Mouse (Mus musculus) ovary, adult 18-20 months (tissue): ENCODE data around the gene Tstd2.

ENCODE experiments used
- DNase-seq: peaks from one replicate; pipeline ENCODE4 v3.0.0; 2022; ENCODE audit warnings: low spot score, mixed read lengths

The Tstd2 gene

GRCm38 (mm10) chr4:46119514-46120094 is 18.9 kb downstream of the Tstd2 start:
- DNase-seq = no peak

- no peak for DNase-seq
These were observed 21.0 kb downstream of the Tstd2 start for GRCm38 (mm10) chr4:46117536-46117935.

DNA sequence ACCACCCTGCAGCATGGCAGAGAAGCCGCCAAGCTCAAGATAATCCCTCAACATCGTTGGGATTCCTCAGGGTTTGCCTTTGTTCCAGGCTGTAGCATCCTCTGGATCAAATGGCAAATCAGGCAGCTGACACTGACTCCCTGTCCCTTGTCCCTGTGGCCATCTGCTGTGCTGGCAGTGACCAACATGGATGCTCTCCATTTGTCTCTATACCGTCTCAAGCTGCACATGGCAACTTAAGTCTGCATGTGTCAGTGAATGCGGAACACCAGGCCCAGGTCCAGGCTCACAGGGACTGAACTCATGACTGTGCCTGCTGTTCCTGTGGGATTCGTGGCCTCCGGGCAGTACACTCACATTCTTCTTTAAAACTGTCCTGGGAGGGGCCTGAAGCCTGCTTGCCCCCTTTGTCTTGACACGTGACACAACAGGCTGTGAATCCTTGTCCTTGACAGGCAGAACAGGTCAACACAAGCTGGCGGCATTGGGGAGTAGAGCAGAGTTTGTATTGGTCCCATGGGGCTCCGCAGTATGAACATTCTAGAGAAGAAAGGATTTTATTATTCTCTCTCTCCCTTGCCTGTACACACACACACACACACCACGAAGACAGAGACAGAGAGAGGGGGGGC is 21.8 kb downstream of the Tstd2 start:
- DNase-seq = no peak

- DNase-seq = no peak
These were observed 23.2 kb downstream of the Tstd2 start for GRCm38 (mm10) chr4:46115308-46115707.

DNA sequence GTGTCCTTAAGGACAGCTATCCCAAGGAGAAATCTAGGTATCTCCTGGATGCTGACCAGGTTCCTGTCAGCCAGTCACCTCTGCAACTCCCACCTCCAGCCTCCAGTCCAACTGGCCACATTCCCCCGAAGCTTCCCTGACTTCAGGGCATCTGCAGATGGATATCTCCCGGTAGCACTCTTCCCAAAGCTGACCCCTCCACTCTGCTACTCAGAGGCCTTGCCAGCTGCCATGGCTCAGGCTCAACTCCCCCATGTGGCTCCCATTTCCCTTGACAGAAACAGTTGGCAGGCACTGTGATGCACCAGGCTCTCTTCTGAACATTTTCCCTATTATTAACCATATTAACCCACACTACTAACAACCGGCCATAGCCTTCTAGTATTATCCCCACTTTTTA is 27.1 kb downstream of the Tstd2 start:
- DNase-seq = no peak

DNA sequence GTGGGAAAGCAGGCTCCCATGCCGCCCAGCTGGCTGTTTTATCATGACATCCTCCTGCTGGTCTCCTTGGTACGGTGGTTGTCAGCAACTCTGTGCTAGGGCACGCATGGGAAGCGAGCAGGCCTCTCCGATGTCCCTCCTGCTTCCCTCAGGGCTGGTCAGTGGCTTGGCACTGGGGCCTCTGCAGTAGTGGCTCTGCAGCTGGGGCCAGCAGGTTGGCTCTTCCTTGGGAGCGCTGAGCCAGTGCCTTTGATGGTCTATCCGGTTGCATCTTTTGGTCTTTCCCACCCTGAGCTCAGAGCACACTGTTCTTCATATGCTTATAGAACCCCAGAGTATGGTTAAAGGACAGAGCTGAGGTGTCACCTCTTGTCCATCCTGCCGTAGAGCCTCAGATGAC is 28.4 kb downstream of the Tstd2 start:
- DNase-seq = no peak

- no peak for DNase-seq
These were observed 36.3 kb downstream of the Tstd2 start for GRCm38 (mm10) chr4:46102078-46102769.

DNA sequence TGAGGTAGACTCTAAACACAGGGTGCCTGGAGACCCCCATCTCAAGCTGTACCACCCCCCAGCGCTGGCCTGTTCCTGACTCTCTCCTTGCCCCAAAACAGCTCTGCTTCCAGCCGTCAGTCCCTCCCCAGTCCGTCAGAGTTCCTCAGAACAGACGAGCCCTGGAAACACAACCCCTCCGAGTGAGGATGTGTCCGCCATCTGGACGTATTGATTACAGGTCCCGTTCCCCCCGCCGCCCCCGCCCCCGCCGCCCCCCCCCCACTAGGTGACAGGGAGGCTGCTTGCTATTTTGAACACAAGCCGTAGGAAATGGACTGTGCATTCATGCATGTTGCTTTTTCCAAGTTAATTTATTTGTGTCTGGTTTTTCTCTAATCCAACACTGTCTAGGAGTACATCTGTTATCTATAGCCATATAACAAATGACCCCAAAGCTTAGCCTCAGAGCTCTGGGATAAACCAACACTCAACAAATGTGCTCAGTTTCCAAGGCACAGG is 37.2 kb downstream of the Tstd2 start:
- DNase-seq = no peak

DNA sequence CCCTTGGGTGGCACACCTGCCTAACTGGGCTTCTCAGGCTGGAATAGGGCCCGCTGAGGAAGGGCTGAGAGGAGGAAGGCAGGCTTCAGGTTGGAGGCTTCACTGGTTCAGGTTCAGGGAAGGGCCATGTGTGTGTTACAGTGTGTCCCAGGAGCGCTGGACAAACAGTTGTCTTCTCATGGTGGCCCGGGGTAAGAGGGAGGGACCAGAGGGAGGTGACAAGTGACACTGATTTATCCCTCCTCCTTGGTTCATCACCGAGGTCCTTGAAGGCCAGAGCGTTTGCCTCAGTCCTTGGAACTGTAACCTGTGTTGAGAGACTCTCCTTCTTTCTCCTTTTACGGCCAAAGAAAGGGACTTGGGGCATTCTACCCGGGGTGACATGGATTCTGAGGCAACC is 38.0 kb downstream of the Tstd2 start:
- no peak for DNase-seq

GRCm38 (mm10) chr4:46099132-46099531 is 39.4 kb downstream of the Tstd2 start:
- no peak for DNase-seq

DNA sequence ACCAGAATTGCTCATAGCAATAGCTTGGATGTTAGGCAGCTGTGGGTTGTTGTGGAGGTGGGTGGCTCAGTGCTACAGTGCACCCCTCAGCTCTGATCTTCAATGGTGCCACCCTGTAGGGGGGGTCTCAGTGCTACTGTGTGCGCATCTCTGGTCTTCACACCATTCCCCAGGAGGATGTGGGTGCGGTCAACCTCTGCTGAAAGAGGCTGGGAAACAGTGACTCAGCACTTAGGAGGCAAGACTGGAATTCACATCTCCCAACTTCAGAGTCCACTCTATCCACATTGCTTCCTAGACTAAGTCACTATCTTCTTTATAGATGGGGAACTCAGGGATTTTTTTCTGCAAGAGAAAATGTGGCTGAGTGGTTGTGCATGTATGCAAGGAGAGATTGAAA is 40.9 kb downstream of the Tstd2 start:
- DNase-seq = no peak

DNA sequence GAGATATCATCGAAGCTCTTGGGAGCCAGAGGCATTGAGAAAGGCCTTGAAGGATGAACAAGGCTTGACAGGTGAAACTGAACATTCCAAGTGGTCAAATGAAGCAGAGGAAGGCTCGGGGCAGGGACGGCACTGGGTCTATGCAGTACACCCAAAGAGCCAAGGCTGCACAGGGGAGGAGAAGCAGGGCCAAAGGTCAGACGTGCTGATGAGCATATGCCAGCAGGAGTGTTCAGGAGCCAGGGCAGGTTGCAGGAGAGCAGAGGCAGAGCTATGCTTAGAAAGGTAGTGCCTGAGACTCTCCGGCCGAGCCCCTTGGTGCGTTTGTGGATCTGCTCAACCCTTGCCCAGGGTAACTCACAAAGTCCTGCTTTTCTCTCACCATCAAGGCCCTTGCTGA is 41.9 kb downstream of the Tstd2 start:
- no peak for DNase-seq

DNA sequence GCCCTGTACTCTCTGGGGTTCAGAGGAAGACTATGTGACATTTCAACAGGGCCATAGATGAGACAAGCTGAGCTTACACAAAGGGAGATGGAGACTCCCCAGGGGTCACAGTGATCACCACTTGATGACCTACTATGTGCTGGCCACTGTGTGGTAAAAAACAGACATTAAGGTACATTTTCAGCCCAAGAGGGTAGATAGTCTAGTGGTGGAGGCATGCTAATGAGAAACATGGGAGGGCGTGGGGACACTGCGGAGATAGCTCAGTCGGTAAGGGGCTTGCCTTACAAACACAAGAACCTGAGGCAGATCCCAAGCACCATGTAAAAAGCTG is 42.7 kb downstream of the Tstd2 start:
- DNase-seq = no peak

DNA sequence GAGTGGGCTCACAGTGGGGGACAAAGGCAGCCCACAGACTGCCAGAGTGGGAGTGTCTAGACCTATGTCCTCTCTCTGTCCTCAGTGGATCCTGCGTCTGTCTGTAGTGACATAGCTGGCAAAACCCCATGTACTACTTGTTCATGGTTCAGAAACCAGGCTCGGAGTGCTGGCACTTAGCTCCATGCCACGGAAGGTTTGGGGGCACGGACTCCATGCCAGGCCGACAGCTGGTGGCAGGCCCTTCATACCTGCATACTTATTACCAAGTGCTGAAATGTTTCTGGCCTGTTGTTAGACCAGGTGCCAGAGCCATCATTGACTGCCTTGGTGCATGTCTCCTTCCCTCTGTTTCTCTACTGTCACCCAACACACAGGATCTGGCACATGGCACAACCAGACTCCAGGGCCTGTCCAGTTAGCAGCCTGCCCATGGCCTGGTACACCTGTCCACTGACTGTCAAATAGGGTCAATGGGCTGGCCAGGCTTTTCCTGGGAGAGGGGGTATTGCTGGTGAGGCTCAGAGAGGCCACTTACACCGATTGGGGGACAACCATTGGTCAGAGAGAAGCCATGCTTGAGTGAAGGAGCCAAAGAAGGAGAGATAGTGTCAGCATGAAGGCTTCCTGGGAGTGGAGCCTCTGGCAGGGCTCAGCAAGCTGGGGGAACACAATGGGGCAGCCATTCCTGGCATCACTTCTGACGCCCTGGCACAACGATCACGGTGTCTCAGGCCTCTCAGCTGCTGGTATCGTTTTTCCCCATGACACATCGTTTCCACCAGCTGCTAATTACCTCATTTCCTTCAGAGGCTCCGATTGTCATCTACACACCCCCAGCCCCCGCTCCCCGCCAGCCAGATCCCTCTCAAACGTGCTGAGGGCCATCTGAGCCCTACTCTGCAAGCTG is 43.3 kb downstream of the Tstd2 start:
- no peak for DNase-seq

GRCm38 (mm10) chr4:46092429-46093076 is 45.9 kb downstream of the Tstd2 start:
- DNase-seq = peak; percentile 45

GRCm38 (mm10) chr4:46089524-46090125 is 48.9 kb downstream of the Tstd2 start:
- DNase-seq = no peak

DNA sequence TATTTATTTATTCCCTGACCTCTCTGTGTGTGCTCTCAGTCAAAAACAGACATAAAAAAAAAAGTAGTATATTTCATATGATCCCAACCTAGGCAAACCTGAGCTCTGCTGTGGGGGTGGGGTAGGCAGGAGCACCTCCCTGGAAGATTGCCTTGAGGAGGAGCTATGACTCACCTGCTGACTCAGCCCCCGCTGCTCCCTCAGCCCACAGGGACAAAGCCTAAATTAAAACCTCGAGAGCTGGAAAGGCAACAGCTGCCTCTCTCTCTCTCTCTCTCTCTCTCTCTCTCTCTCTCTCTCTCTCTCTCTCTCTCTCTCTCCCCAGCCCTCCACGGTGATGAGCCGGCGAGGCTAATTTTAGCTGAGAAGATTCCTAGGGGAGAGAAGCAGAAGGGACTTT is 50.6 kb downstream of the Tstd2 start:
- DNase-seq = peak; percentile 61

DNA sequence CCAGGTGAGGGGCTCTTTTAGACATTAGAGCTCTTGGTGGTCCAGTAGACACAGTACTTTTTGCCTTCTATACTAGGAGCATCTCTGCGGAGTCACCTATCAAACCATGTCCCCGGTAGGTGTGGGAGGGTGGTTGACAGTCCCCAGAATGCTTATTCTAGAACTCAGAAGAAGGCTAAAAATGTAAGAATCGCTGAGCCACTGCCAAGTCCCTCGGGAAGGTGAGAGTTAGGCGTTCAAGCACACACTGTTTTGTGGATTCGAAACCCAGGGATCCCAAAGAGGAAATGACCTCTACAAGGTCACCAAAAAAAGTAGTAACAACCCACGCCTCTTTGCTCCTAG is 51.1 kb downstream of the Tstd2 start:
- no peak for DNase-seq

DNA sequence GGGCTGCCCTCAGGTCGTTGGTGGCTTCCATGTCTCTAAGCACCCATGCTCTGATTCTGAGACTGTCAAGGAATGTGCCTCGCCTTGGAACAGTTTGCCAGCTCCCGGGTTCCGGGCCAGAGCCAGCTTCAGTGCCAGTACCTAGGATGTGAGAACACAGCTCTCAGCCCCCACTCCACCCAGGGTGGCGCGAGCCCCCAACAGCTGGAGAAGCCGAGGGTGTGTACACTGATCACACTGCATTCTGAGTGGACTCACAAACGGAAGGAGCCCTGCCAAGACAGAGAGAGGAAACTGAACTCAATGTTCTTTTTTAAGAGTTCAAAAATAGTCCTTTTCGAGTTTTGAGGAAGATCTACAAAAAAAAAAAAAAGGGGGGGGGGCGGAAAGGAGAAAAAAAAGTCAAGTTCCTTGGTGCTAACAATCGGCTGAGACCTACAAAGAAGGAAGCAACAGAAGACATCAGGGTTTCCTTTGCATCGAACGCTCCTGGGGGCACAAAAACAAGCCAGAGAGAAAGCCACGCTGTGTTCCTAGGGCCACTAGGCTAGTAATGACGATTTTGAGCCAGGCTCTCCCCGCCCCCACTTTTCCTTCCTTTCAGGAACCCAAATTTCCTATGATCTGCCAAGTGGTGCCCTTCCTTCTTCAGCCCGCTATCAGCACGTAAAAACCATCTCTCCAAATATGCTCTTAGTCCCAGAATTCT is 51.6 kb downstream of the Tstd2 start:
- DNase-seq = no peak

GRCm38 (mm10) chr4:46085223-46085811 is 53.2 kb downstream of the Tstd2 start:
- no peak for DNase-seq
